Mouse (Mus musculus) embryo, embryonic 11 days (tissue): ENCODE results near the gene Prdx4.
A peak's percentile ranks its signal among the peaks of the same experiment; 100 is the strongest.
"Not testable (repeated sequence)": the region's sequence is repeated elsewhere in the genome, so short reads cannot be mapped to it uniquely, and the experiment has no call there.

Experiments used
- DNase-seq: peaks from one replicate; pipeline ENCODE4 v3.0.0-alpha.2; 2015

Gene Prdx4

DNA sequence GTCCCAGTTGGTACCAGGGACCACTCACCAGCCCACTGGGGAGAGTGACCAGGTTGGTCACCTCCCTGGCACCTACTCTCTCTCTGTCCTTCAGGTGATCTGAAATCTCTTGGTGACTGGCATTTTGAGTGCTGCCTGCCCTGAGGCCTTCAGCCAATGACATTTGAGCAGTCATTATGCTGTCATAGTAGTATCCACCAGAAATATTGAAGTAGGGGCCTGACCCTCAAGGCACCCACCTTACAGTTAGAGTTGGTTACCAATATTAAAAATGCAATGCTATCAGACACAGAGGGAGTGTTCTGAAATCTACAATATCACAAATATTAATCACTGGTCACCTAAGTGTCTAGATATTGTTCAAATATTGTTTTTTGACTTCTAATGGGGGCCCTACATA lies at the start of gene Prdx4:
TSS of gene Prdx4 (minus strand) at position 101 of the 400 bp plus-strand sequence.
- no peak for DNase-seq

GRCm38 (mm10) chrX:155376538-155376937 lies 36.0 kb upstream of the Prdx4 start:
- peak; percentile 22 for DNase-seq

- peak; percentile 1 for DNase-seq
Observed at GRCm38 (mm10) chrX:155375458-155375857, 34.9 kb upstream of the Prdx4 start.

DNA sequence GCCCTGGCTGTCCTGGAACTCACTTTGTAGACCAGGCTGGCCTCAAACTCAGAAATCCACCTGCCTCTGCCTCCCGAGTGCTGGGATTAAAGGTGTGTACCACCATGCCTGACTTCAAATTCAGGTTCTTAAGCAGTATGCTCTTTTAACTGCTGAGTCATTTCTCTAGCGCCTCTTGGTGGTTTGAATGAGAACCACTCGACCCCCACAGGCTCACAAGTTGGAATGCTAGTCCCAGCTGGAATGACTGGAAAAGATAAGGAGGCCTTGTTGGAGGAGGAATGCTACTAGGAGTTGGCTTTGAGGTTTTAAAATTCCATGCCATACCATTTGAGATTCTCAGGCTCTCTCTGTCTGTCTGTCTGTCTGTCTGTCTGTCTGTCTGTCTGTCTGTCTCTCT lies 29.6 kb upstream of the Prdx4 start:
- DNase-seq, result not testable (repeated sequence)

- no peak for DNase-seq
Observed at GRCm38 (mm10) chrX:155365095-155365494, 24.5 kb upstream of the Prdx4 start.

GRCm38 (mm10) chrX:155346249-155346648 lies 5.7 kb upstream of the Prdx4 start:
- no peak for DNase-seq

GRCm38 (mm10) chrX:155337905-155338721 lies 2.4 kb downstream of the Prdx4 start:
- DNase-seq, result peak; percentile 91

- no peak for DNase-seq
Observed at GRCm38 (mm10) chrX:155337567-155337904, 3.0 kb downstream of the Prdx4 start.

DNA sequence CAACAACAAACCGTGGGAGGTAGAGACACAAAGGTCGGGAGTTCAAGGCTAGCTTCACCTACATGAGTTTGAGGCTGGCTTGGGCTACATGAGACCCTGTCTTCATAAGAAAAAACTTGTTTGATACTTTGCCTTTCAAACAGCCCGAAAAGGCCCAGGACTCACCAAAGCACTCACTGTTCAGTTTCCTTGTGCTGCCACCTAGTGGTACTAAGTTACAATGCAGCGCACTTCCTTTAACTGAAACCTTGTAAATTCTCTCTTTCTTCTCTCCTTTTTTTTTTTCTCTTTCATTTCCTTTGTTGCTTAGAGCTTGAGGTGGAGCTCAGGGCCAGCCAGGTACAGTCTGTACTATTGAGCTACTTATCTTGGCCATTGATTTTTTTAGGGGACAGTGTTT lies 22.5 kb downstream of the Prdx4 start:
- DNase-seq, result peak; percentile 61

DNA sequence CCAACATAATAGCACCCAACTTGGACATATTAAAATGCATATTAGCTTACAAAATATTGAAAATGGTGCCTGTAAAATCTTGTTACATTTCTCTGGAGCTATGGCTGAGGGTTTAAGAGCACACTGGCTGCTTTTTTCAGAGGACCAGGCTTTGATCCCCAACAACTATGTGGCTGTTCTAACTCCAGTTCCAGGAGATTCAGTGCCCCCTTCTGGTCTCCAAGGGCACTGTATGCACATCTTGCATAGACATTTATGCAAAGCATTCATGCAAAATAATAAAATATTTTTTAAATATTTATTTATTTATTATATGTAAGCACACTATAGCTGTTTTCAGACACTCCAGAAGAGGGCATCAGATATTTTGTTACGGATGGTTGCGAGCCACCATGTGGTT lies 34.2 kb downstream of the Prdx4 start:
- no peak for DNase-seq

DNA sequence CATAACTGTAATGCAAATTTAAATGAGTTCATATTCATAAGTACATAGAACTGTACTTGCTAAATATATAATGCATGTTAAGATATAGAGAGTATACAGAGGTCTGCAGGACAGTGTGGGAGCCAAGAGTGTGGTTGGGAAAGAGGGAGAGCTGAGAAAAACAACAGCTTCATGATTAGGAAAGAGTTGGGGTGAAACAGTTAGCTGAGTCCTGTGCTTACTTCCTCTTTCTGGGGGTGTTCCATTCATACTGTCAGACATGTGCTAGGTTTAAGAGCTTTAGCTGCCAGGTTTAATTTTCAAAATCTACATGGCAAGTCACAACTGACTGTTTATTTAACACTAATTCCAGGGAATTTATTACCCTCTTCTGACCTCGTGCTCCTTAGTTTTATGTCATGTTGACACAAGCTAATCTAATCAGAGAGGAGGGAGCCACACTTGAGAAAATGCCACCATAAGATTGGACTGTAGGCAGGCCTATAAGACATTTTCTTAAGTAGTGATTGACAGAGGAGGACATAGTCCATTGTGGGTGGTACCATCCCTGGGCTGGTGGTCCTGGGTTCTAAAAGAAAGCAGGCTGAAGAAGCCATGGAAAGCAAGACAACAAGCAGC lies 60.0 kb downstream of the Prdx4 start:
- no peak for DNase-seq

- no peak for DNase-seq
Observed at GRCm38 (mm10) chrX:155278483-155278882, 62.1 kb downstream of the Prdx4 start.
